Mouse (Mus musculus): ENCODE measurements around the gene Gnb3. TPM values are rescaled to one million over a fixed set of nuclear protein-coding genes. Genes with fewer than 3 reads are reported as not detected.
"Not testable (repeated sequence)": the region's sequence is repeated elsewhere in the genome, so short reads cannot be mapped to it uniquely, and the experiment has no call there.

Gene Gnb3
- total RNA-seq, 2 experiments from 2014 or later, result 0.21 TPM; not detected in 1

- DNase-seq (ENCODE audit: low spot score in 2 of 2), result not testable (repeated sequence)
Observed at GRCm38 (mm10) chr6:124803691-124804090, 36.4 kb downstream of the Gnb3 start.

- DNase-seq (ENCODE audit: low spot score in 2 of 2), result no peak
Observed at GRCm38 (mm10) chr6:124803061-124803460, 37.0 kb downstream of the Gnb3 start.

DNA sequence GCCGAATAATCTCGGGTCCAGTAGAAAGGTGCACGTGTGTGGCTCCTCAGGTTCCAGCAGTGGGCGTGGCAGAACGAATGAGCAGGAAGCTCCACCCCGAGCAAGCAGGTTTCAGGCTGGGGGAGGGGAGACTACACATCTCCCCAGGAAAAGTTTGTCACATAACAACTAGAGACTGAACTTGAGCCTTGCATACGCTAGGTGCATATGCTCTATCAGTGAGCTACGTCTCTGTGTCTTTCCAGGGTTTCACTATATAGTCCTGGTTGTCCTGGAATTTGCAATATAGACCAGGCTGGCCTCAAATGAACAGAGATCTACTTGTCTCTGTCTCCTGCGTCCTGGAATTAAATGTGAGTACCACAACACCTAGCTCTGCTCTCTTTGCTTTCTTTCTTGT, 37.7 kb downstream of the Gnb3 start:
- DNase-seq (ENCODE audit: low spot score in 2 of 2), result not testable (repeated sequence)

GRCm38 (mm10) chr6:124796200-124796599, 43.9 kb downstream of the Gnb3 start:
- DNase-seq (ENCODE audit: low spot score in 2 of 2), result no peak

DNA sequence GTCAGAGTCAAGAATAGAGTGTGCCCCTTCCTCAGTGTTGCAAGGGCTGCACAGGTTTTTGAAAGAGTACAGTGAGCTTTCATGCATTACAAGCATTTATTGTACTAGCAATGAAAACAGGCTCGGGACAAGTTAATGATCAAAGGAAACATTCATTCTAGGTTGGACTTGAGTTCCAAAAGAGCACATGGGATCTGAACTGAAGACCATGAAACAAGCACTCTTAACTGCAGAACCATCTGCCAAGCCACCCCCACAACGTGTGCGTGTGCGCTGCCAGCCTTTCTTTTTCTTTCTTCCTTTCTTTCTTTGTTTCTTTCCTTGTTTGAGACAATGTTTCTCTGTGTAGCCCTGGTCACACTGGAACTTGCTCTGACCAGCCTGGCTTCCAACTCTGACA, 44.3 kb downstream of the Gnb3 start:
- no peak for DNase-seq (ENCODE audit: low spot score in 2 of 2)

DNA sequence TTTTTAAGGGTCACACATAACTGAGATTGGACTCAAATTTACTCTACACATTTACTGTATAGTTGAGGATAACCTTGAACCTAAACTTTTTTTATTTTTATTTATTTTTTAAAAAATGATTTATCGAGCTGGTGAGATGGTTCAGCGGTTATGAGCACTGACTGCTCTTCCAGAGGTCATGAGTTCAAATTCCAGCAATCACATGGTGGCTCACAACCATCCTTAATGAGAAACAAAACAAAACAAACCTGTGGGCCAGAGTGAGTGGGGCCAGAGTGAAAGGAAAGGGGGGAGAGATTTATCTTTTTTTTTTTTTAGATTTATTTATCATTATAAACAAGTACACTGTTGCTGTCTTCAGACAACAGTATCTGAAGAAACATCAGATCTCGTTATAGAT, 48.2 kb downstream of the Gnb3 start:
- no peak for DNase-seq (ENCODE audit: low spot score in 2 of 2)

DNA sequence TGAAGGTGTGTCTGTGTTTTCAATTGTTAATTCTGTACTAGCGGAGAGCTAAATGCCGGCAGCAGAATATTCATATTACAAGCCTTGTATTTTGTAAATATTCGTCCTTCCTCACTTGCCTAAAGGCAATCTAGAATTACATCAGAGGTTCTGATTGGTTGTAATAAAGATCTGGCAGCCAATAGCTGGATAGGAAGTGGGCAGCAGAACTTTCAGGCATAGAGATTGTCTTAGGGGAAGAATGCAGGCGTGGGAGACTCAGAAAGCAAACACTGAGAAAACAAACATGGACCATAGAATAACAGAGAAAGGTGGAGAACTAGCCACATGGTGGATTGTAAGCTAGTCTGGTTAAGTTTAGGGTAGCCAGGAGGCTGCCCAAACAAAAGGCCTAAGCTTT, 50.0 kb downstream of the Gnb3 start:
- DNase-seq (ENCODE audit: low spot score in 2 of 2), result no peak

DNA sequence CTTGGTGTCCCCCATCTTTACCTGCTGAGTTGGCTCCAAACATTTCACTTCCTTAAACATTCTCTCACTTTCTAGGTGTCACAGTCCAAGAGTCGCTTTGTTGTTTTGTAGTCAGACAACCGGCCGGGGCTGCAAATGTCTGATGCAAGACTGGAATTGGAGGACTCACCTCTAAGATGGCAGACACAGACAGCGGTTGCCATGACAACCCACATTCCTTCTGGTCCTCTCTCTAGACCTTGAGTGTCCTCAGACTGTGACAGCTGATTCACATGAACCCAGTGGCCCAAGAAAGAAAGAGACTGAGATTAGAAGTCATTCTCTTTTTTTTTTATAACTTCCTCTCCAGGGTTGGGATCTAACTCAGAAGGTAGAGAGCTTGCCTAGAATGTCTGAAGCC, 50.6 kb downstream of the Gnb3 start:
- no peak for DNase-seq (ENCODE audit: low spot score in 2 of 2)

DNA sequence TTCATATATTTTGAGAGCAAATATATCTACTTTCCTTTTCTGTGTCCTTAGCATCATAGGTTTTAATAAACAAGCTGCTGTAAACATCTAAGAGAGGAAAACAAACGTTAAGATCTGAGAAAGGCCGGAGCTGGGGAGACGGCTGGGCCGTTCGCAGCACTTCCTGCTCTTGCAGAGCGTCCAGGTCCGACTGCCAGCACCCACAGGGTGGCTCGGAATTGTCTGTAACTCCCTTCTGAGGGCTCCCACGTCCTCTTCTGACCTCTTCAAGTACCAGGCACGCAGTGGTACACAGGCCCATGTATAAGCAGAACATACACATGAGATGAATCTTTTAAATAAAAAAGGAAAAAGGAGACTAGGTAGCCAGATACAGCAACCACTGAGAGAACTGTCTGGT, 52.4 kb downstream of the Gnb3 start:
- no peak for DNase-seq (ENCODE audit: low spot score in 2 of 2)

GRCm38 (mm10) chr6:124786756-124787420, 53.2 kb downstream of the Gnb3 start:
- no peak for DNase-seq (ENCODE audit: low spot score in 2 of 2)

Other genes starting within 250 kb of the Gnb3 start
- gene C1s2, start 204.2 kb downstream of the Gnb3 start, total RNA-seq (2021), result under 1 TPM; 0.23 to 0.29 TPM
- gene Lpcat3, start 177.2 kb downstream of the Gnb3 start, total RNA-seq (2021), result 10 to 100 TPM; 42.3 to 45.3 TPM
- gene Emg1, start 128.1 kb downstream of the Gnb3 start, total RNA-seq (2021), result 10 to 100 TPM; 50.7 to 51.1 TPM
- gene Phb2, start 127.9 kb downstream of the Gnb3 start, total RNA-seq (2021), result 100 to 1,000 TPM; 138 to 141 TPM
- gene Ptpn6, start 101.6 kb downstream of the Gnb3 start, total RNA-seq (2021), result 1 to 10 TPM; 3.8 to 5.7 TPM
- 100 to 1,000 TPM; 297 to 325 TPM for gene Grcc10, start 98.9 kb downstream of the Gnb3 start, total RNA-seq (2021)
- gene Gm45234, start 84.3 kb downstream of the Gnb3 start, total RNA-seq (2021), result 1 to 10 TPM in 1 of 2 experiments, not detected in 1; 1.3 TPM
- 100 to 1,000 TPM; 147 to 149 TPM for gene Atn1, start 83.8 kb downstream of the Gnb3 start, total RNA-seq (2021)
- gene Eno2, start 70.6 kb downstream of the Gnb3 start, total RNA-seq (2021), result 100 to 1,000 TPM; 667 to 671 TPM
- 1 to 10 TPM; 1.6 to 3.4 TPM for gene Lrrc23, start 60.5 kb downstream of the Gnb3 start, total RNA-seq (2021)
- gene Spsb2, start 31.6 kb downstream of the Gnb3 start, total RNA-seq (2021), result 1 to 10 TPM; 5.7 to 6.7 TPM
- 100 to 1,000 TPM; 578 to 579 TPM for gene Tpi1, start 26.0 kb downstream of the Gnb3 start, total RNA-seq (2021)
- gene Usp5, start 10.8 kb downstream of the Gnb3 start, total RNA-seq (2021), result 100 to 1,000 TPM; 180 to 183 TPM
- gene Cdca3, start 10.7 kb downstream of the Gnb3 start, total RNA-seq (2021), result 1 to 10 TPM; 2.0 to 3.4 TPM
- 10 to 100 TPM; 24.7 to 24.8 TPM for gene P3h3, start 17.5 kb upstream of the Gnb3 start, total RNA-seq (2021)
- gene Gpr162, start 23.7 kb upstream of the Gnb3 start, total RNA-seq (2021), result 100 to 1,000 TPM; 180 to 193 TPM
- under 1 TPM; 0.29 to 0.58 TPM for gene Cd4, start 47.9 kb upstream of the Gnb3 start, total RNA-seq (2021)
- 1 to 10 TPM; 2.6 to 3.0 TPM for gene Lag3, start 71.4 kb upstream of the Gnb3 start, total RNA-seq (2021)
- gene Ptms, start 79.8 kb upstream of the Gnb3 start, total RNA-seq (2021), result 1,000 to 10,000 TPM; 1,231 to 1,331 TPM
- 100 to 1,000 TPM; 681 to 696 TPM for gene Mlf2, start 91.1 kb upstream of the Gnb3 start, total RNA-seq (2021)
- gene Cops7a, start 125.3 kb upstream of the Gnb3 start, total RNA-seq (2021), result 100 to 1,000 TPM; 125 to 128 TPM
- gene Pianp, start 156.4 kb upstream of the Gnb3 start, total RNA-seq (2021), result 100 to 1,000 TPM; 119 to 120 TPM
- 10 to 100 TPM; 41.9 to 49.2 TPM for gene Zfp384, start 168.9 kb upstream of the Gnb3 start, total RNA-seq (2021)
- gene Ing4, start 199.5 kb upstream of the Gnb3 start, total RNA-seq (2021), result 10 to 100 TPM; 62.5 to 62.6 TPM
- gene Acrbp, start 209.4 kb upstream of the Gnb3 start, total RNA-seq (2021), result 1 to 10 TPM; 6.2 to 8.1 TPM
- gene Lpar5, start 227.6 kb upstream of the Gnb3 start, total RNA-seq (2021), result 1 to 10 TPM in 1 of 2 experiments, under 1 TPM in 1; 0.94 to 1.6 TPM